Mouse (Mus musculus) ES-E14 (cell line): Measurements from ENCODE around the gene Bdnf.

Source experiments
- CHD2 ChIP-seq: IDR thresholded peaks from 2 replicates; pipeline ENCODE4 v1.6.1; 2014; ENCODE audit warnings: mild to moderate bottlenecking, low read depth, low read length, inconsistent platforms
- MAFK ChIP-seq: IDR thresholded peaks from 2 replicates; pipeline ENCODE4 v1.6.1; 2014; ENCODE audit warnings: mild to moderate bottlenecking, low read depth, low read length, inconsistent platforms; ENCODE audit not compliant: insufficient read depth
- ZC3H11A ChIP-seq: IDR thresholded peaks from 2 replicates; pipeline ENCODE4 v1.6.1; 2012; ENCODE audit warnings: low read depth, mild to moderate bottlenecking, inconsistent platforms, low read length, borderline replicate concordance
- ZNF384 ChIP-seq: IDR thresholded peaks from 2 replicates; pipeline ENCODE4 v1.6.1; 2012; ENCODE audit warnings: low read depth, low read length, inconsistent platforms

DNA sequence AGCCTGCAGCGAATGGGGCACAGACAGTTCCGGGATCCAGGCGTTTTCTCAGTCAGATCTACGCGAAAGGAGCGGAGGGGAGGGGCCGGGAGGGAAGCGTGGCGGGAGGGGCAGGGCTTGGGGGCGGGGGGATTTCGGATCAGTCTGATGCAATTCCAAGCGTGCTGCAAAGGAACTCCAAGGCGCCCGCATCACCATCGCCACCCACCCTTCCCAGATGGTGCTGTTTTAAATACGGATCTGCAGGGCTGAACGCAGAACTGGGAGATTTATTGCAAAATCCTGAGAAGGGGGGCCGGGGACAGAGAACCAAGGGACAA lies 3.5 kb downstream of the Bdnf start:
- TF ChIP-seq ZC3H11A = no peak
- no peak for TF ChIP-seq CHD2
- TF ChIP-seq ZNF384 = no peak
- no peak for TF ChIP-seq MAFK
